Mouse (Mus musculus) left cerebral cortex, adult 18-20 months (tissue): ENCODE results near the gene Cdc25b. TPM values are rescaled to one million over a fixed set of nuclear protein-coding genes. Genes with fewer than 3 reads are reported as not detected.

ENCODE experiments used
- DNase-seq, 2 experiments: peaks; one replicate each; pipeline ENCODE4 v3.0.0; 2021 to 2022; ENCODE audit warnings: low spot score in 2 of 2, mixed read lengths in 1 of 2
- long read RNA-seq, 2 experiments: library from polyadenylated mRNA; stranded (forward); transcript quantifications; one replicate each; pipeline ENCODE4 v2.0.0; 2021
- total RNA-seq, 2 experiments: library from RNA; stranded (reverse); gene quantifications; 2 replicates each; pipeline ENCODE4 v1.2.3; 2021

Gene Cdc25b
- 10 to 100 TPM; 15.2 to 21.6 TPM for total RNA-seq
- long read RNA-seq, experiment 1, partial matches to known transcripts: 1 of 10 reads
- long read RNA-seq, experiment 1, other reads (novel, unspliced or antisense): 6 of 10 reads
- long read RNA-seq, experiment 2, partial matches to known transcripts: 2 of 10 reads
- long read RNA-seq, experiment 2, other reads (novel, unspliced or antisense): 7 of 10 reads

- peak; percentile 73 to 84 for DNase-seq
Observed at GRCm38 (mm10) chr2:131186771-131187601, at the start of gene Cdc25b, which contains the start of gene Spef1. Cdc25b (plus strand) TSS chr2:131186949. Spef1 (minus strand) TSS chr2:131187282.

- DNase-seq: no peak
Observed at GRCm38 (mm10) chr2:131138296-131138695, 48.5 kb upstream of the Cdc25b start.

DNA sequence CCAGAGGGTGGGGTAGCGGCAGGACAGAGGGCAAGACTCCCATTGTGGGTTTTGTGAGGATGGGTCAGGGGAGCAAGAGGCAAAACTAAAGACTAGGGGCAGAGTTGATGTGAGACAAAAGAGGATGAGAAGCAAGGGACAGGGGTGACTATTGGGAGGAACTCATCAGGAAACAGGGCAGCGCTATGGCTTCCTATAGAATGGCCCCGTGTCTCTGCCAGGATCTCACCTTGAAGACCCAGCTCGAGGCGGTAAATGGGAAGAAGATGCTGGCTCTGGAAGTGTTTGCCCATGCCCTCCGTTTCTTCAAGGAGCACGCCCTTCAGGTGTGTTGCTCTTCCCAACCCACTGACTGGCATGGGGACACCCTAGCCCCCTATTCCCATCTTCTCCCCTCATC lies 48.0 kb upstream of the Cdc25b start:
- no peak for DNase-seq

DNA sequence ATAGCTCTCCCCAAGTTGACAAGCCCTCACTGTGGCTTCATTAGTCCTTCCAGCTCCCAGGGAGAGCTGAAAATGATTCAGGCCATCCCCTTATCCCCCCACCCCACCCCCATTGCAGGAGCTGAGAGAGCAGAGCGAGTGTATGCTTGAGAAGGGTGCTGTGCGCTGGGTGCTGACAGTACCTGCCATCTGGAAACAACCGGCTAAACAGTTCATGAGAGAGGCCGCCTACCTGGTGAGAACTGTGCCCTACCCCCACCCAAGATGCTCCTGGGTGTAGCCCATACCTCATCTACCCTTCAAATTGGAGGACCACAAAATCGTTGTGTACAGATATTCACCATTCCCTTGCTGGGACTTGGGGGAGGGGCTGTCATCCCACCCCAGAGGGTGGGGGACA lies 47.5 kb upstream of the Cdc25b start:
- no peak for DNase-seq

DNA sequence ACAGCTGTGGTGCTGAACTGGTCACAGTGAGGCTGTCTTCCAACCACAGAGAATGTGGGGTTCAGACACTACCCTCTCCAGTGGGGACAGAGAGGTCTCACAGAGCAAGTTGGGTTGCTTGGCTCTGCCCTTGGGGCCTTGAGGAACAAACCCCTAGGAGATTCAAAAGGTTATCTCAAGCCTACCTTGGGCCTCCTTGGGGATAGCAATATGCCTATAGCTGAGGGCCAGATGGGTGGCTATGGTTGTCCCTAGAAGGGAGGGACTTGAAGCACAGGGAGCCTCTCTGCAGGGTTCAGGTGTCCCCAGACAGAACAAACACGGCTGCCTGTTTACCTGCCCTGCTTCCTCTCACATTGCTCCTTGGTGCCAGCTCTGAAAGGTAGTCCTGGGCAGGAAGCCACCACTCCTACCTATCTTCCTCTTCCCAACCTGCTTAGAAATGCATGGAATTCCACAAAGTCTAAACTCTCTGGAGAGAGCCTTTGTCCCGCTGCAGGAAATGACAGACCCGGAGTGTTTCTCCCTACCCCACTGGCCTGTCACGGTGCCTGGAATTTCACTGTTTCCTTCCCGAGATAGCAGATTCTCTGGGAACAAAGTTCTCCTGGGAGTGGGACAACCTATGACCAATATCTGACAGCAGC lies 46.7 kb upstream of the Cdc25b start:
- no peak for DNase-seq

DNA sequence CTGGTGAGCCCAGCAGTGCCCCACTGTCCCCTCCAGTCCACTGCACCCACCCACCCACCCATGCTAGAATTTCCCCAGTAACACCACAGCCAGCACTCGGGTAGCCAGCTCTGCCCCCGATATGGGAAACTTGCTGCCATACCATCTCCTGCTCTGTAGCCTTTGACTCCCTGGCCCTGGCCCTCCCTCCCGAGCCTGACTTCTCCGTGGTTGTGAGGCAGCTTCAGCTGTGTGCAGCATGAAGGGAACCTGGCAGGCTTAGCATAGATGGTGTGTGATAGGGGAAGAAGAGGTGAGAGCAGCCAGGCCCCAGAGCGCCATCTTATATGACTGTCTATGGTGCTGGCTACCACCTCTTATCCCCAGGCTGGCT lies 46.2 kb upstream of the Cdc25b start:
- no peak for DNase-seq

GRCm38 (mm10) chr2:131141336-131141986 lies 45.3 kb upstream of the Cdc25b start:
- no peak for DNase-seq

GRCm38 (mm10) chr2:131142592-131142991 lies 44.2 kb upstream of the Cdc25b start:
- DNase-seq: peak; percentile 22 to 60

DNA sequence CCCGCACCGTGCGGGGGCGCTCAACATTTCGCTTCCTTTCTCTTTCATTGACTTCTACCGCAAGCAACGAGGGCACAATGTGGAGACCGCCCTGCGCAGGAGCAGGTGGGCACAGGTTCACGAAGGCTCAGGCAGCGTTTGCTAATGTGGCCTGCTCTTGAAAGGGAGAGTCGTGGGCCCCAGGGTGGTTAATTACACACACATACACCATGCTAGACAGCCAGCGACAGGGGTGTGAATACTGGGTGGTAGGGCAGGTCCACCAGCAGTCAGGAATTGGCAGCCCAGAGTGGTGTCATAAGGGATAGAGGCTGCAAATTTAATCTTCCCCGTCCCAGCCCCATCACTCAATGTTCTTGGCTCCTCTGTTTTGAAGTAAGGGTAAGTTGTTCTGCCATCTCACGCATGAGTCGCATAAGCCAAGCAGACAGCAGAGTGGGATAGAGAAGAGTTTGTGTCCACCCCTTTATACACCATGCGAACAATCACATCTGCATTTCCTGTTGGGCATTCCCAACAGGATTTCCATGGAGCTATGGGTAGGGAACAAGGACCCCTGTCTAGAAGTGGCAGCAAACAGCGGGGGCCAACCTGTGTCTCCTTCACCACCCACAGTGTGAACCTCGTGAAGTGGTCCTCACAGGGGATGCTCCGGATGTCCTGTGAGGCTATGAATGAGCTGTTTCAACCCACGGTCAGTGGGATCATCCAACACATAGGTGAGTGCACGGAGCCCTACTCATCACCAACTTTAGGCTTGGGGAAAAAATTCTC lies 43.6 kb upstream of the Cdc25b start:
- no peak for DNase-seq

GRCm38 (mm10) chr2:131145121-131145520 lies 41.6 kb upstream of the Cdc25b start:
- no peak for DNase-seq

GRCm38 (mm10) chr2:131145536-131145935 lies 41.2 kb upstream of the Cdc25b start:
- DNase-seq: no peak

GRCm38 (mm10) chr2:131146193-131147042 lies 40.3 kb upstream of the Cdc25b start:
- DNase-seq: peak in 1 of 2 experiments; percentile 39

GRCm38 (mm10) chr2:131147043-131147365 lies 39.7 kb upstream of the Cdc25b start:
- no peak for DNase-seq

DNA sequence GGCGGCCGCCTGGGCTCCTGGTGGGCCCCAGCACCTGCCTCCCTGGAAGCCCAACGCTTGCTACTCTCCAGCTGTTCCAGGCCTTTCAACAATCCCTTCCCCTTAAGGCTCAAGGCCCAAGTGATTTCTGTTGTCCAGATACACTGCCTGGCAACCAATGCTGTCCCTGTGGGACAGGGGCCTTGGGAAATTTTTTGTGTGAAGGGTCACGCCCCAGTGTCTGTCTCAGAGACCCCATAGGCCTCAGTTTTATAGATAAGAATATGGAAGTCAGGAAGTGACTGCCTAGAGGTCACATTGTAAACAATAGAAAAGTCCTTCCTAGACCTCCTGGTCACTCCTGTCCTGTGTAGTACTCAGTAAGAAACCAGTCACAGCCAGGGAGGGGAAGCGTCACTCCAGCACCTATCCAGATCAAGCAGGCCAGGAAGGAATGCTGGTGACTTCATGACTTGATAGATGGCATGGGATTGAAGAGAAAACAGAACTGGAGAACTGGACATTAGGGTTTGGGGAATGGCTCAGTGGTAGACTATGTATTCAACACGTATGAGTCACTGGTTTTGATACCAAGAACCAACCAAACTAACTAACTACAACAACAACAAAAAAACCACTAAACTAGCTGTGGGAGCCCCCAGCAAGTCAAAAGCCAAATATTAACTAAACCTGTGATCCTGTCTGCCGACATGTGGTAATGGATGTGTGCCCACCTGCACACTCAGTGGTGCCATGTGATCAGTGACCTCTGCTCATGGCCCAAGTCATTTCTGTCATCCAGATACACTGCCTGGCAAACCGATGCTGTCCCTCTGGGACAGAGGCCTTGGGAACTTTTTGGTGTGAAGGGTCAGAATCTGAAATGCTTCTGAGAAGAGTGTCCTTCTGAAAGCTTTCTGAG lies 38.1 kb upstream of the Cdc25b start:
- DNase-seq: no peak

GRCm38 (mm10) chr2:131149254-131149578 lies 37.5 kb upstream of the Cdc25b start:
- no peak for DNase-seq

GRCm38 (mm10) chr2:131152166-131152730 lies 34.5 kb upstream of the Cdc25b start:
- no peak for DNase-seq

GRCm38 (mm10) chr2:131154036-131154435 lies 32.7 kb upstream of the Cdc25b start:
- no peak for DNase-seq

DNA sequence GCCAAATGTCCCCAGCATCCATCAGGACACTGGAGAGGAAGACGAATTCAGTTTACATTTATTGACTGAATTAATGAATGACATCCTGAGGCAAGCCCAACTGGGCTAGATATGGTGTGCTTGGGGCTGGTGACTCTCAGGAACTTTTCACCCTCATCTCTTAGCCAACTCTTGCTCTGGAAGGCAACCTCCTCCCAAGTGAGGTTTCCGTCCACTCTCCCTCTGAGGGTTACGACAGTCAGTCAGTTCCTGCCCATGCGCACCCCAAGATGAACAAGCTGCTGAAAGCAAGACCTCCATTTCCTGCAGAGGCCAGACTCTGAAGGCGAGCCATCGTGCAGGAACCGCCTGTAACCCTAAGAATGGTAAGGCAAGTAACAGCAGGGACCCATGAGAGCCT lies 29.8 kb upstream of the Cdc25b start:
- DNase-seq: no peak

- no peak for DNase-seq
Observed at GRCm38 (mm10) chr2:131159491-131159910, 27.2 kb upstream of the Cdc25b start.
